Comparison of ENCODE assay signal across 18 mouse cellular contexts in genomic region chr2:142988691-142989090, GRCm38 (mm10).
DNase-seq lines count a peak whose midpoint lies in the region; ATAC-seq and TF ChIP-seq lines count a peak whose summit lies in the region.
"Had no signal": no experiment of that assay in that cellular context is flagged by ENCODE, and none has a peak within 500 bp of the region (broad histone marks: within the 10 kb centered on the region; RNA-seq: fewer than 3 reads in every experiment).

No protein-coding gene starts in this region.

- ATAC-seq in kidney, embryonic 15.5 days (replicated peaks; ENCODE audit: low FRiP score): no peak; the same call in 1 of the 2 replicates
- peak; percentile 58 for ATAC-seq in hindbrain, postnatal 0 days
- ATAC-seq: intestine, postnatal 0 days; lung, postnatal 0 days had no signal

- peak; percentile 9 for DNase-seq in embryo, embryonic 10 days (ENCODE audit: low spot score)
- DNase-seq in embryo, embryonic 10.5 days (ENCODE audit: low spot score): no peak
- DNase-seq in kidney, adult 18-20 months: no peak
- DNase-seq in Muller cell, postnatal 12 days (ENCODE audit: inconsistent ontology term): peak; percentile 59
- DNase-seq in hindbrain, postnatal 0 days (ENCODE audit: low spot score): peak; percentile 51
- no peak for DNase-seq in adrenal gland, adult (ENCODE audit: inconsistent age in 2 of 2, low spot score in 1 of 2)
- no peak for DNase-seq in thymus, postnatal 0 days (ENCODE audit: low spot score)
- DNase-seq: adrenal gland, postnatal 10 days; heart, postnatal 10 days; liver; retina, postnatal 1 day; spleen, adult 18-20 months; thymus, postnatal 25 days had no signal

- no peaks in the 10 kb centered on the region for H3K27me3 ChIP-seq in kidney, embryonic 15.5 days
- H3K27me3 ChIP-seq in hindbrain, postnatal 0 days (ENCODE audit: insufficient read depth, low read length): no peaks in the 10 kb centered on the region
- H3K27me3 ChIP-seq: neural tube, embryonic 13.5 days had no signal

- H3K4me1 ChIP-seq in kidney, embryonic 15.5 days: peaks cover 5% of the 10 kb centered on the region
- H3K4me1 ChIP-seq in hindbrain, postnatal 0 days (ENCODE audit: insufficient read depth, low read length): no peaks in the 10 kb centered on the region
- H3K4me1 ChIP-seq: neural tube, embryonic 13.5 days had no signal

- no peak overlapping the region for H3K4me3 ChIP-seq in kidney, embryonic 15.5 days (replicated peaks)
- H3K4me3 ChIP-seq in hindbrain, postnatal 0 days (ENCODE audit: low read length): no peak overlapping the region
- H3K4me3 ChIP-seq: erythroblast, embryonic 14.5 days; neural tube, embryonic 13.5 days had no signal

- 0 out of 2 replicates have a peak overlapping the region, but pooled peaks have one; percentile 13 for H3K27ac ChIP-seq in kidney, embryonic 15.5 days
- H3K27ac ChIP-seq in hindbrain, postnatal 0 days: no peak overlapping the region
- H3K27ac ChIP-seq: neural tube, embryonic 13.5 days had no signal

- no peaks in the 10 kb centered on the region for H3K9me3 ChIP-seq in kidney, embryonic 15.5 days (replicated peaks)
- H3K9me3 ChIP-seq in hindbrain, postnatal 0 days (ENCODE audit: low read length): no peaks in the 10 kb centered on the region
- H3K9me3 ChIP-seq: neural tube, embryonic 13.5 days had no signal

- WGBS in kidney, embryonic 15.5 days: 30% methylated on average over 3 of the region's 3 CpGs
- 19% methylated on average over 3 of the region's 3 CpGs for WGBS in hindbrain, postnatal 0 days

- no peak for TF ChIP-seq CTCF in hindbrain, postnatal 0 days (IDR thresholded peaks at IDR 0.05; ENCODE audit: low read depth)

- H3K9ac ChIP-seq in kidney, embryonic 15.5 days: no peak overlapping the region
- H3K9ac ChIP-seq in hindbrain, postnatal 0 days (replicated peaks; ENCODE audit: low read length): no peak overlapping the region
- H3K9ac ChIP-seq: neural tube, embryonic 13.5 days had no signal

- no peaks in the 10 kb centered on the region for H3K36me3 ChIP-seq in kidney, embryonic 15.5 days
- no peaks in the 10 kb centered on the region for H3K36me3 ChIP-seq in hindbrain, postnatal 0 days (ENCODE audit: insufficient read depth, low read length)
- H3K36me3 ChIP-seq: neural tube, embryonic 13.5 days had no signal

- no peak overlapping the region for H3K4me2 ChIP-seq in kidney, embryonic 15.5 days
- H3K4me2 ChIP-seq in hindbrain, postnatal 0 days (ENCODE audit: low read depth, low read length): no peak overlapping the region
- H3K4me2 ChIP-seq: neural tube, embryonic 13.5 days had no signal

Comparison
In these comparisons a context has a peak if more than half of its experiments do, and no peak if none do; other contexts are left out.
1. DNase-seq: peak in embryo, embryonic 10 days (single experiment), Muller cell, postnatal 12 days (single experiment) and hindbrain, postnatal 0 days (single experiment); none in embryo, embryonic 10.5 days (single experiment), kidney, adult 18-20 months (single experiment), adrenal gland, adult (0 of 2) and thymus, postnatal 0 days (single experiment).